Mouse (Mus musculus) adrenal gland, postnatal 25 days (tissue): Measurements from ENCODE around the gene Cox7b2. TPM values are rescaled to one million over a fixed set of nuclear protein-coding genes. Genes with fewer than 3 reads are reported as not detected.
"Not testable (repeated sequence)": the region's sequence is repeated elsewhere in the genome, so short reads cannot be mapped to it uniquely, and the experiment has no call there.

Experiments
- DNase-seq: peaks from one replicate; pipeline ENCODE4 v3.0.0; 2021; ENCODE audit warnings: mixed read lengths
- long read RNA-seq: library from polyadenylated mRNA; stranded (forward); transcript quantifications from one replicate; pipeline ENCODE4 v2.0.0, GENCODE M21; 2021
- total RNA-seq: library from RNA; stranded (reverse); gene quantifications from 2 replicates; pipeline ENCODE4 v1.2.3, GENCODE M21; 2021

Gene Cox7b2
- not detected in 2 replicates for total RNA-seq
- long read RNA-seq = 0 reads

DNA sequence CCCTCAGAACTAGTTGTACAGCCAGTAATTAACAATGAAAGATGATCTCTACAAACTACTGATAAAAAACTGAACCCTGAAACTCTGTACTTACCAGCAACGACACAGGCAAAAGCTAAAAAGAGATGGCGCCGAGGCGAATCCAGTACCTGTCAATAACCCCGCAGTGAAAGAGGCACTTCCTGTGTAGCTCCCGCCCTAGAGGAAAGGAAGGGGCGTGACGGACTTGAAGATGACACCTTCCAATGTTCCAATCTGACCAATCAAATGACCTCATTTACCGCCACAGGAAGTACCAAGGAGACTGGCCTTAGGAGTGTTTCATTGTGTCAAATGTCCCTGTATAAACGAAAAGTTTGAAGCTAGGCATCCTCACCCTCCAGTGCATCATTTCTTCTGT lies at the start of gene Cox7b2:
Cox7b2 (minus strand) TSS at position 127 of the 400 bp plus-strand sequence.
- DNase-seq = no peak

- DNase-seq = no peak
Observed at GRCm38 (mm10) chr5:71595321-71595720, 47.3 kb upstream of the Cox7b2 start.

GRCm38 (mm10) chr5:71593745-71594255 lies 45.8 kb upstream of the Cox7b2 start:
- no peak for DNase-seq

DNA sequence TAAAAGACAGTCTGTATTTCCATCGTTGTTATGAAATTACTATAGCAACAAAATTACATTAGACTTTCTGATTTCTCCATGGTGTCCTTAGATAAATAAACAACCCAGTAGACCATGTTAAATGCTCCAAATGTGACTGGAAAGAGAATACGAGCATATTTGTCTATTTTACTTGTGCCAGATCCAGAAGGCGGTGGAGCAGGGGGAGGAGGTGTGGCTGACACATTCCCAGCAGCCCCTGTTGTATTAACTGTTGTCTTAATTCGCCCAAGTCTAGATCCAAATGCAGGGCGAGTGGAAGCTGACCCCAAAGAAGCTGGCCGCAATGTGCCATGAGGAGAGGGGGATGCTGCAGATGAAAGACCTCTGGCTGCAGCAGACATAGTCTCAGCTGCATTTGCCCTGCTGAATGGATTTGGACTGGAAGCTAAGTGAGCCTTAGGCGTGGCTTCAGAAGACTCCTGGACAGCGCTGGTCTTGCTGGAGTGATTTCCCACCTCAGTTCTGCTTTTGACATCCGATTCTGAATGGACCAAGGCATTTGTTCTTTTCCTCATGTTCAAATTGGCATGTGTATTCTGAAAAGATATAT lies 23.7 kb upstream of the Cox7b2 start:
- DNase-seq = no peak

- DNase-seq = no peak
Observed at GRCm38 (mm10) chr5:71545554-71545953, 2.5 kb downstream of the Cox7b2 start.

DNA sequence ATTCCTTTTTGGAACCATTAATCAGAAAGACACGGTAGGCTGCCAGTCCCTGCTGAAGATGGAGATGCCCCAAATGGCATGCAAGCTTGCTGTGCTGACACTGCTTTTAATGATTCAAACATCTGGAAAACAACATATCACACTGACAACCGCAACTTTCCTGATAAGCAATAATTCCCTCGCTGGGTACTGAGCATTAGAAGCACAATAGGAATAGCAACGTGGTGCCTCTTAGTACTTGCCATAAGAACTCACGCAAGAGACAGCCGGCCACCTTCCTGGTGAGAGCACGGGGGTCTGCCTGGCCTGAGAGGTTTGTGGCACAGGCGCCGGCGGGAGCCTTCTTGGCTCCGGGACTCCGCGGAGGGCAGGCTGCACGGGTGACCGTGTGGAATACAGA lies 22.5 kb downstream of the Cox7b2 start:
- DNase-seq = not testable (repeated sequence)

DNA sequence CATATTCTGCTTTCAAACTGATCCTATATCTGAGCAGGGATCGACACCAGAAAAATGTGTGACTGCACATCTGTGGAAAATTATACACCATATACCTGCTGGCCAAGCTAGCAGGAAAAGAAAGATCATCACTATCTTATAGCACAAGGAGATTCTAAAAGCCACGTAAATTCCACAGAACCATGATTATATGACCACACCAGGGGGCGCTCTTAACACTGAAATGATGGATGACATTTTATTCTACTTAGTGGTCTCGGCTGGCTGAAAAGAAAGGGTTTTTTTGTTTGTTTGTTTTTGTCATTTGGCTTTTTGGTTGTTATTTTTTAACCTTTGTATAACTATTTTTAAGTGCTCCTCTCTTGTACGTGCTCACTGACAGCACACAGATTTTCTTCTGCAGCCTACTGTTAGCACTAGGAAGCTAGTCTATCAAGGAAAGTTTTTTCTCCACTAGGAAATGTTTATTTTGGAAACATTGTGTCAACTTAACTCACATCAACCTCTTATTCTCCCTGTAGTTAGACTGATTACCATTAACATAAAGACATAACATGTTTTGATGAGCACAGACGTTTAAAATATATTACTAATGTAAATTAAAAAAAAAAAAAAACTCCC lies 45.8 kb downstream of the Cox7b2 start:
- DNase-seq = peak; percentile 31

DNA sequence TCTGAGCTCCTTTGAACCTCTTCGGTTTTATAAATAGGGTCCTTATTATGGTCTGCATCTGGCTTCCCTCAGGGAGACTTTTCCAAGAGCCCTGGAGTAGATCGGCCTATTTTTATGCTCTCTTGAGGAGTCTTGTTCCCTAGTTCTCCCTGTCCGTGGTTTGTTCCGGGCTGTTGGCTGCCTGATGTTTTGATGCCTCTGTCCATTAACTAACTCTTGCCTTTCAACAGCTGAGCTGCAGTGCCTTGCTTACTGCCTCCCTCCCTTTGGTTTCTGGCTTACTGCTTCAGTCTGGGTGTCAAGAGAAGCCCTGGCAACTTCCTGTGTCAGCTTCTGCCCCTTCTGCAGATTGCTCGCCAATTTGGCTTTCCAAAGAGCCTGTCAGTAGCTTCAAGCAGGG lies 52.4 kb downstream of the Cox7b2 start:
- no peak for DNase-seq

DNA sequence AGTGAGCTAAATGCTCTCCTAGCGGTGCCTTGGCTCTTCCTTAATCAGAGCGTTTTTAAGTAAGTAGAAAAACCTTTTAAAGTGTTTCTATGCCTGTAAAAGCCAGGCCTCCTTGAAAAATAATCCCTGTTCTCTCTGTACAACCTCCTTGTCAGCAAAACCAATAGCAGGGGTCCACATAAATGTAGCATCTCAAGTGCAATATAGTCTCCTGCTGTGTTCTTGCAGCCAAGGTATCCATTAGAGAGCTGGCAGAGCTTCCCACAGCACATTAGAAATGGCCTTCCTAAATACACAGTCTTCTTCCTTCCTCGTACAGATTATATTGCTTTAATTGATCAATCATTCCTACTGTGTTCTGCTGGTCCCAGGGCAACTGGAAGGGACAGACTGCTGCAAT lies 91.0 kb downstream of the Cox7b2 start:
- no peak for DNase-seq

- DNase-seq = no peak
Observed at GRCm38 (mm10) chr5:71440174-71440573, 107.8 kb downstream of the Cox7b2 start.

Other genes with a start within 250 kb of the Cox7b2 start
- 0.05 and 0.46 TPM in 2 replicates for gene Gabrb1, start 109.9 kb upstream of the Cox7b2 start, total RNA-seq
- 0.15 and 1.5 TPM in 2 replicates for gene Gabra4, start 110.1 kb upstream of the Cox7b2 start, total RNA-seq